ENCODE assay signal across 22 mouse cellular contexts in the genomic region with DNA sequence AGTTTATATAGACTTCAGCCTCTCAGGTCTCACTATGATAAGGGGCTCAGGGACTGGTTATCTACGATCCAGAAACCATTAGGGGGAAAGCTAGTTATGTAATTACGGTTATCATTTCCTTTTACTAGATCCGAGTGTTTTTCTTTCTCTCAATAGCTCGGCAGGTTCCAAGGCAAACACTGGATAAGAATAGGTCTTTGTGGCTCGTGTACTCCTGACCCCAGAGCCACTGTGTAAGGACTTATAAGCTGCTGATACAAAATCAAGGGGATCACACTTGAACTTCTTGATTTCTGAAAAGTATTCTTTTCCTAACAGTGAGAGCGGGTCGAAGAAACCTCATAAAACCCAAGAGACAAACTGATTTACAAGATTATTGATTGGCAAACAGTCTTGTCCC. TPM values are rescaled to one million over a fixed set of nuclear protein-coding genes. Genes with fewer than 3 reads are reported as not detected.
A peak's percentile ranks its signal among the peaks of the same experiment; 100 is the strongest.
DNase-seq lines count a peak whose midpoint lies in the region; ATAC-seq and TF ChIP-seq lines count a peak whose summit lies in the region.
"Had no signal": no experiment of that assay in that cellular context is flagged by ENCODE, and none has a peak within 500 bp of the region (broad histone marks: within the 10 kb centered on the region; RNA-seq: fewer than 3 reads in every experiment).

A gene (minus strand): TSS at position 59 of the 400 bp plus-strand sequence.

- H3K4me1 ChIP-seq in embryonic facial prominence, embryonic 13.5 days: peaks cover 15% of the 10 kb centered on the region
- H3K4me1 ChIP-seq in embryonic facial prominence, embryonic 10.5 days: peaks cover 32% of the 10 kb centered on the region
- H3K4me1 ChIP-seq in lung, embryonic 14.5 days (ENCODE audit: insufficient read depth): peaks cover 6% of the 10 kb centered on the region; the same call in 1 of the 2 replicates
- peaks cover 5% of the 10 kb centered on the region; the same call in 1 of the 2 replicates for H3K4me1 ChIP-seq in intestine, embryonic 15.5 days (replicated peaks)
- H3K4me1 ChIP-seq in stomach, embryonic 15.5 days: 0 out of 2 replicates have a peak, but pooled peaks cover 6% of the 10 kb centered on the region

- H3K36me3 ChIP-seq in embryonic facial prominence, embryonic 13.5 days: no peaks in the 10 kb centered on the region
- no peaks in the 10 kb centered on the region for H3K36me3 ChIP-seq in embryonic facial prominence, embryonic 10.5 days (replicated peaks)
- H3K36me3 ChIP-seq in lung, embryonic 14.5 days (ENCODE audit: insufficient read depth): no peaks in the 10 kb centered on the region
- no peaks in the 10 kb centered on the region for H3K36me3 ChIP-seq in intestine, embryonic 15.5 days
- no peaks in the 10 kb centered on the region for H3K36me3 ChIP-seq in stomach, embryonic 15.5 days
- H3K36me3 ChIP-seq: forebrain, embryonic 15.5 days; G1E; heart, embryonic 10.5 days; hindbrain, embryonic 13.5 days; liver, embryonic 15.5 days; neural tube, embryonic 15.5 days had no signal

- peak within 1 kb of the TSS; percentile 7; the same call in 1 of the 2 replicates for H3K27ac ChIP-seq in embryonic facial prominence, embryonic 13.5 days
- H3K27ac ChIP-seq in embryonic facial prominence, embryonic 10.5 days (replicated peaks): no peak within 1 kb of the TSS
- no peak within 1 kb of the TSS for H3K27ac ChIP-seq in lung, embryonic 14.5 days (ENCODE audit: low read depth)
- no peak within 1 kb of the TSS for H3K27ac ChIP-seq in intestine, embryonic 15.5 days
- no peak within 1 kb of the TSS for H3K27ac ChIP-seq in stomach, embryonic 15.5 days
- H3K27ac ChIP-seq: forebrain, embryonic 15.5 days; heart, embryonic 10.5 days; hindbrain, embryonic 13.5 days; liver, embryonic 15.5 days; neural tube, embryonic 15.5 days had no signal

- DNase-seq in embryonic facial prominence, embryonic 10.5 days (ENCODE audit: low spot score): no peak
- peak; percentile 31 for DNase-seq in lung, embryonic 14.5 days
- no peak for DNase-seq in lung, postnatal 14 days
- no peak for DNase-seq in embryo, embryonic 9.5 days (ENCODE audit: extremely low spot score)
- DNase-seq in ovary, postnatal 36 days (ENCODE audit: low spot score): no peak
- DNase-seq: cerebellum, adult 18-20 months; heart, postnatal 10 days; right cerebral cortex, postnatal 14 days; thymus, postnatal 14 days had no signal

- WGBS in embryonic facial prominence, embryonic 13.5 days: 51% methylated on average over 7 of the region's 7 CpGs
- 45% methylated on average over 7 of the region's 7 CpGs for WGBS in embryonic facial prominence, embryonic 10.5 days
- WGBS in lung, embryonic 14.5 days: 34% methylated on average over 7 of the region's 7 CpGs
- WGBS in intestine, embryonic 15.5 days: 54% methylated on average over 7 of the region's 7 CpGs
- WGBS in stomach, embryonic 15.5 days: 48% methylated on average over 7 of the region's 7 CpGs

- H3K27me3 ChIP-seq in embryonic facial prominence, embryonic 13.5 days: peaks cover 9% of the 10 kb centered on the region
- H3K27me3 ChIP-seq in embryonic facial prominence, embryonic 10.5 days (replicated peaks; ENCODE audit: low read depth, poor library complexity, severe bottlenecking): peaks cover 38% of the 10 kb centered on the region
- no peaks in the 10 kb centered on the region for H3K27me3 ChIP-seq in lung, embryonic 14.5 days (ENCODE audit: insufficient read depth, low read length)
- H3K27me3 ChIP-seq in intestine, embryonic 15.5 days (replicated peaks): peaks cover 1% of the 10 kb centered on the region; the same call in 1 of the 2 replicates
- no peaks in the 10 kb centered on the region for H3K27me3 ChIP-seq in stomach, embryonic 15.5 days (replicated peaks)
- H3K27me3 ChIP-seq: forebrain, embryonic 15.5 days; neural tube, embryonic 15.5 days had no signal

- no peak for TF ChIP-seq CTCF in lung, embryonic 14.5 days (IDR thresholded peaks at IDR 0.05; ENCODE audit: low read depth)

- no peak within 1 kb of the TSS for H3K4me3 ChIP-seq in embryonic facial prominence, embryonic 13.5 days
- H3K4me3 ChIP-seq in embryonic facial prominence, embryonic 10.5 days: no peak within 1 kb of the TSS
- H3K4me3 ChIP-seq in lung, embryonic 14.5 days (ENCODE audit: low read depth, low read length): no peak within 1 kb of the TSS
- no peak within 1 kb of the TSS for H3K4me3 ChIP-seq in intestine, embryonic 15.5 days (replicated peaks)
- no peak within 1 kb of the TSS for H3K4me3 ChIP-seq in stomach, embryonic 15.5 days (replicated peaks)
- H3K4me3 ChIP-seq: forebrain, embryonic 15.5 days; heart, embryonic 10.5 days; hindbrain, embryonic 13.5 days; liver, embryonic 15.5 days; megakaryocyte, embryonic 14.5 days; neural tube, embryonic 15.5 days had no signal

- no peak within 1 kb of the TSS for H3K4me2 ChIP-seq in embryonic facial prominence, embryonic 13.5 days
- 0 out of 2 replicates have a peak within 1 kb of the TSS, but pooled peaks have one; percentile 16 for H3K4me2 ChIP-seq in lung, embryonic 14.5 days
- H3K4me2 ChIP-seq in intestine, embryonic 15.5 days (replicated peaks): 0 out of 2 replicates have a peak within 1 kb of the TSS, but pooled peaks have one; percentile 1
- H3K4me2 ChIP-seq in stomach, embryonic 15.5 days: no peak within 1 kb of the TSS
- H3K4me2 ChIP-seq: forebrain, embryonic 15.5 days; hindbrain, embryonic 13.5 days; liver, embryonic 15.5 days; neural tube, embryonic 15.5 days had no signal

- ATAC-seq in embryonic facial prominence, embryonic 13.5 days (ENCODE audit: insufficient number of reproducible peaks, insufficient read depth, low FRiP score, low TSS enrichment, low read depth): no peak
- ATAC-seq in lung, embryonic 14.5 days (ENCODE audit: insufficient read depth): no peak
- peak; percentile 49 for ATAC-seq in intestine, embryonic 15.5 days
- ATAC-seq in stomach, embryonic 15.5 days (ENCODE audit: insufficient read depth, low FRiP score, low read depth): peak; percentile 52; the same call in 1 of the 2 replicates
- ATAC-seq: forebrain, embryonic 15.5 days; midbrain, embryonic 16.5 days had no signal

- 0 out of 2 replicates have a peak within 1 kb of the TSS, but pooled peaks have one; percentile 11 for H3K9ac ChIP-seq in embryonic facial prominence, embryonic 13.5 days
- H3K9ac ChIP-seq in lung, embryonic 14.5 days: no peak within 1 kb of the TSS
- H3K9ac ChIP-seq in intestine, embryonic 15.5 days: no peak within 1 kb of the TSS
- H3K9ac ChIP-seq in stomach, embryonic 15.5 days: no peak within 1 kb of the TSS
- H3K9ac ChIP-seq: forebrain, embryonic 15.5 days; hindbrain, embryonic 13.5 days; liver, embryonic 15.5 days; neural tube, embryonic 15.5 days had no signal

- H3K9me3 ChIP-seq in embryonic facial prominence, embryonic 13.5 days: no peaks in the 10 kb centered on the region
- no peaks in the 10 kb centered on the region for H3K9me3 ChIP-seq in embryonic facial prominence, embryonic 10.5 days
- no peaks in the 10 kb centered on the region for H3K9me3 ChIP-seq in lung, embryonic 14.5 days (ENCODE audit: low read depth, low read length)
- H3K9me3 ChIP-seq in intestine, embryonic 15.5 days: no peaks in the 10 kb centered on the region
- no peaks in the 10 kb centered on the region for H3K9me3 ChIP-seq in stomach, embryonic 15.5 days
- H3K9me3 ChIP-seq: forebrain, embryonic 15.5 days; G1E; heart, embryonic 10.5 days; hindbrain, embryonic 13.5 days; liver, embryonic 15.5 days; megakaryocyte, embryonic 14.5 days; neural tube, embryonic 15.5 days had no signal

RNA-seq across cellular contexts. Expression of the gene that starts here (rescaled TPM):
- polyA plus RNA-seq in embryonic facial prominence, embryonic 13.5 days (2015; fragmentation: Nextera tagmentation; extraction: Ambion mirVana): 0.42 TPM in 1 of 2 replicates, not detected in the other
- not detected in 2 replicates for polyA plus RNA-seq in embryonic facial prominence, embryonic 10.5 days (2016; fragmentation: Nextera tagmentation; extraction: Ambion mirVana)
- 2.0 and 2.3 TPM in 2 replicates for polyA plus RNA-seq in lung, embryonic 14.5 days (2014; fragmentation: Nextera tagmentation; extraction: Ambion mirVana)
- polyA plus RNA-seq in intestine, embryonic 15.5 days (2015; fragmentation: Nextera tagmentation; extraction: Ambion mirVana): 0.68 and 0.93 TPM in 2 replicates
- 3.8 and 5.1 TPM in 2 replicates for polyA plus RNA-seq in stomach, embryonic 15.5 days (2015; fragmentation: Nextera tagmentation; extraction: Ambion mirVana)
- polyA plus RNA-seq: G1E; limb, embryonic 11.5 days; liver, embryonic 15.5 days; spleen, adult 2 months had no signal

Comparison
In these comparisons a context has a peak if more than half of its experiments do, and no peak if none do; other contexts are left out.
1. Peak in ATAC-seq and H3K4me2 ChIP-seq in intestine, embryonic 15.5 days; RNA of the gene not detected or under 1 TPM.